Mouse (Mus musculus): ENCODE data around the gene Adamts17. TPM values are rescaled to one million over a fixed set of nuclear protein-coding genes. Genes with fewer than 3 reads are reported as not detected.

Gene Adamts17
- total RNA-seq, 2 experiments from 2014 or later: 0.44 to 0.56 TPM

DNA sequence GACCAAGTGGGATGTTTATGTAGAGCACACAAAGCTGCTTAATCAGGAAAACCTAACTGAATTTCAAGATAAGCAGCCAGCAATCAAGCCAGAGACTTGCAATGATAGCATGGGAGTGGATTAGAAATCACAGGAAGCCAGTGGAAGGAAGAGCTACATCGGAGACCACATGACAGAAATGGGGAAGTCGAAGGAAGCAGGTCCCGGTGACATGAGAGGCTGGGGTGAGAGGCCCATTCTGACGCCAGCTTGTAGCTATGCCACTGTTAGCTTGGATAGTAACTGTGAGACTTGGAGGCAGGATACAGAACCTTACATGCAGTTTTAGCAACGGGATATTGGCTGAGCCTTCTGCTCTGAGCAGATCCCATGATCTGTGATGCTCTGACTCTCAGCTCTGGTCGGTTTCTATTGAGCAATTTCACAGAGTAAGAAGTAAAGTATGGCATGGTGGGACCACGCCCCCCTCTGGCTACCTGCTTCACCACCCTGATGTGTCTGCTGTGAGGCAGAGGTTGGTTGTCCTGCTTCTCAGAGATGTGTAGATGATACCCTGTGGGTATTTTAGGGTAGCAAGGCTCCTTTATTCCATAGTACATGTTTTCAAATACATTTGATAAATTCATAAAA lies 211.7 kb downstream of the Adamts17 start:
- intact Hi-C loops (cut with DNase I): no loop called here

DNA sequence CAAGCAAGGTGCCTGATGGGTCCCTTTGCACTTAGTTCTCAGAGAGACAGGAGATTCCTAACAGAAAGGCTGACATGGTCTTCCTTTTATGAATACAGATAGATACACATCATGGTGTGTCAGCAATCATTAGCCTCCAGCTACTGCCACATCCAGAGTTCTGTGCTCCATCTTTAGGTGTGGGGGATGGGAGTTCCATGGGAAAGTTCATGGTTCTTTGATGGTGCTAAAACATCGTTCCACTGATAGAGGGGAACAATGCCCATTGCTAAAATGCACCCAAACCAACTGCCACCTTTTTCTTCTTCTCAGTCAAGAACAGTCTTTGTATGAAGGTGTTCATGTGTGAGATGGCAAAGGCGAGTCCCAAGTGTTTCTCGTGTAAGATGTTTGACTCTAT lies 215.3 kb downstream of the Adamts17 start:
- intact Hi-C loops (cut with DNase I): no loop called here

More for the DNA sequence above, 211.7 kb downstream of the Adamts17 start:
- no peak for DNase-seq

DNA sequence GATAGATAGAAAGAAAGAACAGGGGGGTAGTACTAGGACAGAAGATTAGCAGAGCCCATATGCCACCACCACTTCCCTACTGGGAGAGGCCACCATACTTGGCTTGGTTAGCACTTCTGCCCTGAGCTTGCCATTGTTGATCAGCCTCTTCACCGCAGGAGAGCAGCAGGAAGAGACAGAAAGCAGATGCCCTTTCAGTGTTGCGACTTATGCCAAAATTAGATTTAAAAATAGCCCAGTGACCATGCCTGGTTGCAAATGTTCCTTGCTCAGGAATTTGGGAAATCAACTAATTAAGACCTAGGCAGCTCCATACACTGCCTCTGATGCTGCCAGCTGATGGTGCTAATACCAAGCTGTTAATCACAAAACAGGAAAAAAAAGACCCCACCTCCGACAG lies 216.0 kb downstream of the Adamts17 start:
- intact Hi-C loops (cut with DNase I): no loop called here
- no peak for DNase-seq

More for the DNA sequence above, 215.3 kb downstream of the Adamts17 start:
- DNase-seq: no peak

DNA sequence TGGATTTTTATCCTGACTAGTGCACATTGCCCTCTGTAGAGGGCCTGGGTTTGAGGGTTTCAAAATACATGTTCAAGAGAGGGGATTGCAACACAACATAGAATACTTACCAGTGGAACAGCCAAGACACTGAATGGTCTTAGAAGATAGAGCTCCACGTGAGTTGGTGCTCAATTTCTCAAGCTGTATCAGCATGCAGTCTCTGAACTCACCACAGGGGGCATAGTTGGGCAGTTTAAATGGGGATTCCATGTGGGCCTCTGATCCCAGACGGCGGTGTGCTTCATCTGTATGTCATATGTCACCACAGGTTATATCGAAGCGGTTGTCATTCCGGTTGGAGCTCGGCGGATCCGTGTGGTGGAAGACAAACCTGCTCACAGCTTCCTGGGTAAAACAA lies 222.2 kb downstream of the Adamts17 start:
- intact Hi-C loops (cut with DNase I): no loop called here
- DNase-seq: peak; percentile 16 to 21

DNA sequence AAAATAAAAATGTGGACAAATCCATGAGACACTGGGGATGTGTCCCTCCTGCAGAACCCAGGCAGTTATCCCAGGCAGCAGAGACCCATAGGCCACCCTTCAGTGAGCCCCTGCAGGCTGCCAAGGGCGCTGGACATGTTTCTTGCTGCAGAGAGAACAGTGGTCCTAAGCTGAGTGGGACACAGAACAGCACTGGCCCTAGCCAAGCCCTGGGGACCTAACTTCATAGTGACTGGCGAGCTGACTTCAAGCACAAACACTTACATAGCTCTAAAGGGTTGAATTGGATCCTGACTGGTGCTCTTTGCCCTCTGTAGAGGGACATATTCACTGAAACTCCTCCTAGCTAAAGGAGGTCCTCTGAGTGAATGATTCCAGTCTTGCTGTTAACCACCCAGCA lies 223.0 kb downstream of the Adamts17 start:
- DNase-seq: no peak
- intact Hi-C loops (cut with DNase I): no loop called here

DNA sequence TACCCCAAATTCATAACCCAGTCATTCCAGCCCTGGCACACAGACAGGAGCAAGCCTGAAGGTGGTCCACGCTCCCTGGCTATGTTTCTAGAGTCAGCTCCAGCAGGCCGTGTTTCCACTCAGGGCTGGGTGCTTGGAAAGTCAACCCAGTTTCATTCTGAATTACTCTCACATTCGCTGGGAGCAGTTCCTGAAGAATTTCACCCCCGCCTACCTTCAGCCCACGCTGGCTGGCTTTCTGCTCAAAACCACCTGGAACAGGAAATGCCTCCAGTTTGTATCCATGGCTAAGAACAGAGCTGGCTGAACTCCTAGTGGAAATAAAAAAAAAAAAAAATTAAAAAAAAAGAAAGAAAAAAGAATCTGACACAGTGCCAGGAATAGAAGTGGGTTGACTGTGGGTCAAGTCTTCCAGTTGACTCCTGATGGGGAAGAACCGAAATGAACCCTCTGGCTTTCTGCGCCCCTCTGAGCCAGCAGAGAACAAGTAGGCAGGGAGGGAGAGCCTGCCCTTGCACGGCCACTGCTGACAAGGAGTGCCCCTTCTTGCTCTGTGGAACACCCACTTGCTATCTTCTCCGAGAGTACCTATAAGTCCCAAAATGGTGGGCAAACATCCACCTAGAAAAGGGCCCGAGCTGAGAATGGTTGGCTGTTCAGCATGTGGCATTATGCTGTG lies 225.2 kb downstream of the Adamts17 start:
- intact Hi-C loops (cut with DNase I): no loop called here
- DNase-seq: peak; percentile 20 to 36

DNA sequence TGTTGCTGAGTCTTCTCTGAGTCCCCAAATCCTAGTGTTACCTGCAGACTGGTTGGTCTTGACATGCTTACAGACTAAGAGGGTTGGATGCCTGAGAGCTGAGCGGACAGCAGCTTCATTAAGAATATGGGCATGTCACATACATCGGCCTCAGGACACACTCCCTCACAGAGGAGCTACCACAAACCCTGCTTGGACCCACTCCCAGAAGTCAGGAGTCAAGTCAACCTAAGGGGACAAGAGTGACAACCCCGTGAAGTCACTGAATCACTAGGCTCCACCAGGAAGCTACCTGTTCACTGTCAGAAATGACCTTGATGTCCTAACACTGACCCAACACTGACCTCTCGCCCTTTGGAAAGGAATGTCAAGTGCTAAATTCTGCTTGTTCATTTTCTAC lies 226.1 kb downstream of the Adamts17 start:
- no peak for DNase-seq
- intact Hi-C loops (cut with DNase I): no loop called here

DNA sequence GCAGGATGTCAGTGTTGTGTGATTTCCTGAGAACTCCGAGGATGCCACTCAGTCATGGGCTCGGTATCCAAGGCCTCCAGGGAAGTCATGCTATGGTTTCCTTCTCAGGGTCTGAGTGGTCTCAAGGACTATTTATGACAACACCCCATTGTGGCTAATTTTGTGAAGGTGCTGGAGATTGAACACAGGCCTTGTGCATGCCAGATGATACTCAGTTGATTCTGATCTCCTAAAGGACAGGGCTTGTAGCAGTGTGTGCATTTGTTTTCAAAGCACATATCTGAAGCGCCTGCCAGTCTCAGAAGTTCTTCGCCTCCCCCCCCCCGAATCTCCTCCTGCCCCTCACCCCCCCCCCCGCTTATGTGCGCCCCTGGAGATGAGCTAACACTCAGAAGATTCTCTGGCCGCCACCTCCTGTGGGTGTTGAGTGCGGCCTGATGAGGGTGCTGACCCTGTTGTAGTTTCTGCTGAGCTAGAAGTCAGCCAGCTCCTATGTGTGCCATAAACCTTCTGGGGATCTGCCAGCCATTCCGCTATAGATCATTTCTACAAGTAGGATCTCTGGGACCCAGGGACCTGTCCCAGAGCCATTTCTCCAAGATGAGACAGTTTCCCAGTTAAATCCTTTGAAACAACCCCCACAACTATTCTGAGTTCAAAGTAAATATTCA lies 232.6 kb downstream of the Adamts17 start:
- intact Hi-C loops (cut with DNase I): no loop called here
- no peak for DNase-seq

DNA sequence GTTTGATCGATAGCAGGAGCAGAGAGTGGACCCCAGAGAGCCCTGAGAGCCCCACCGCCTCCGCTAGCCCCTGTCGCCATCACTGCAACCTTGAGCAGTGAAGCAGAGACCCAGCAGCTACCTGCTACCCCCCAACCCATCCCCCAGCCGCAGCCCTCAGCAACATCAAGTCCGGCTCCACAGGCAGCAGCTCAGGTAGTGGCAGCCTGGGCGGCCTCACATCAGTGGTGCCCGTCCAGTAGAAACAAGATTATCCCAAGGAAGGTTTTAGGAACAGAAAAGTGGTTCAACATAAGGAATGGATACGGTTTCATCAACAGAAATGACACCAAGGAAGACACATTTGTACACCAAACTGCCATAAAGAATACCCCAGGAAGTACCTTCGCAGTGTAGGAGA lies 243.2 kb downstream of the Adamts17 start:
- DNase-seq: no peak
- intact Hi-C loops (cut with DNase I): no loop called here

DNA sequence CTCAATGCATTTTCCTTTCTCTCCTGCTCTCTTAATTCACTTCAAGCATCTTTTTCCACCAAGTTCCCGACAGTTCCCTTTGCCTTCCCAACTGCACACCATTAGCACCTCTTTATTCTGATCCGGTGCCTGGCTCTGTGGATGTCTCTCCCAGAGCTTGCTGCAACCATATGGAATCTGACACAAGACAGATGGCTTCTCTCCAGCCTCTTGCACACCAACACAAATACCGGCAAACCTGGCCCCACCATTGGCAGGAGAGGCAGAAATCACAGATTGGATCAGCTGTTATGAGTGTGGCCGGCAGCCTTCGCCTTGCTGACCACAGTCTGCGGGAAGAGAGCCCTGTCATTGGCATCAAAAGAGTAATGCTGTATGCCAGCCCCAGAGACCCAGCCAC lies 248.2 kb downstream of the Adamts17 start:
- no peak for DNase-seq
- intact Hi-C loops (cut with DNase I): no loop called here

DNA sequence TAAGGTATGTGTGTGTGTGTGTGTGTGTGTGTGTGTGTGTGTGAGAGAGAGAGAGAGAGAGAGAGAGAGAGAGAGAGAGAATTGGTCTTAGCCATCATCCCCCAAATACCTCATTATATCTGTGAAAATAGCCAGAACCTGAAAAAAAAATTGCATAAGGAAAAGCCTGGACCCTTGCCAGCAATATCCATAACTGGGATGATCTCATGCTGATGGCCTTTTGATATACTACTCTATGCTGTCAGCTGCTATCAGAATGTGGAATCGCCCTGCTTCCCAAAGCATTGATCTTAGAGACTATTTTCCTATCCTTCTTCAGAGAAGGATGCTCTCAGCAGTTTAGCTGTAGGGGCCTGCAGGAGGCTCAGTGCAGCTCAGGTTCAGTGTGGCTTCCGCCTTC lies 257.6 kb downstream of the Adamts17 start:
- no peak for DNase-seq
- intact Hi-C loops (cut with DNase I): no loop called here

DNA sequence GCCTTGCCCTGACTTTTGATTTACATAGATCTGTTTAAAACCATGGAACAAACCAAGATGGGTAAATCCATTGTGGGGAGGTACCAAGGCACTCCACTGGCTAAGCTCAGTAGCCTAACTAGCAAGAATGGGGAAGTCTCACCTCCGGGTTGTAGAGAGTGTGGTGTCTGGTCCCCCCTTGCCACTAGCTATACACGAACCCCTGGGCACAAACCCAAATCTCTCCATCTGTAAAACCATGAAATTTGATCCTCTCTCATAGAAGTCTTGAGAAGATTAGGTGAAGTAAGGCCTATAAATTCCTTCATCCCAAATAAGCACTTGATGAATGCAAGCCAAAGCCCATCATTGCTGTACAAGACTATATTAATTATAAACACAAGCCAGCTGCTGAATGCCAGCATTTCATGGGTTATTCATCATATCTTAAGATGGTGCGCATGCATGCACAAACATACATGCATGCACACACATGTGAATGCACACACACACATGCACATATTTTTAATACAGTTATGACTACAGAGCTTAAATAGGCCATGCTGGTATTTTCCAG lies 262.0 kb downstream of the Adamts17 start:
- DNase-seq: no peak
- intact Hi-C loops (cut with DNase I): no loop called here

DNA sequence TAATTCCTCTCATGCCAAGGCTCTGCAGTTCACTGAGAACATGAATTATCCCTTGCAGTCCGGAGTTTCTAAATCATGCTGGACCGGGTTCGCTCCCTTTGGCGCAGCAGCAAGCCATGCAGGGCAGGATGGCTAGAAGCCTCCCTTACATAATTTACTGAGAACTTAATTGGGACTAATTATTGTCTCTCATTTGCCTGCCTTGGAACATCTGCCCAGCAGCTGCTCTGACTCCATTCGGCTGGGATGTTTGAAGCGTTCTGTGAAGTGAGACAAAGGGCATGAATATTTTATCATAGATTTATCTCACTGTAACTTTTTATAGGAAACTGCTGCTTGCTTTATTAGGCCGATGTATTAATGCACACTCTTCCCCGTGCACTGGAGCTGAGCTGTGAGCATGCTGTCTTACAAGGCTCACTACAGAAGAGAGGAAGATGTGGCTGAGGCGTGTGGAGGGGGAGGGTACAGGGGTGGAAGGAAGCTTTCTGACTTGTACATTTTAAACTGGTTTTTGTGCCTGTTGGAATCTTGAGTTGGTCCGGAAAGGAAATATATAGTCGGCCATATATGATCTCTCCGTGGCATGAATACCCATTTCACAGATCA lies 271.1 kb downstream of the Adamts17 start:
- DNase-seq: no peak
- intact Hi-C loops (cut with DNase I): no loop called here

DNA sequence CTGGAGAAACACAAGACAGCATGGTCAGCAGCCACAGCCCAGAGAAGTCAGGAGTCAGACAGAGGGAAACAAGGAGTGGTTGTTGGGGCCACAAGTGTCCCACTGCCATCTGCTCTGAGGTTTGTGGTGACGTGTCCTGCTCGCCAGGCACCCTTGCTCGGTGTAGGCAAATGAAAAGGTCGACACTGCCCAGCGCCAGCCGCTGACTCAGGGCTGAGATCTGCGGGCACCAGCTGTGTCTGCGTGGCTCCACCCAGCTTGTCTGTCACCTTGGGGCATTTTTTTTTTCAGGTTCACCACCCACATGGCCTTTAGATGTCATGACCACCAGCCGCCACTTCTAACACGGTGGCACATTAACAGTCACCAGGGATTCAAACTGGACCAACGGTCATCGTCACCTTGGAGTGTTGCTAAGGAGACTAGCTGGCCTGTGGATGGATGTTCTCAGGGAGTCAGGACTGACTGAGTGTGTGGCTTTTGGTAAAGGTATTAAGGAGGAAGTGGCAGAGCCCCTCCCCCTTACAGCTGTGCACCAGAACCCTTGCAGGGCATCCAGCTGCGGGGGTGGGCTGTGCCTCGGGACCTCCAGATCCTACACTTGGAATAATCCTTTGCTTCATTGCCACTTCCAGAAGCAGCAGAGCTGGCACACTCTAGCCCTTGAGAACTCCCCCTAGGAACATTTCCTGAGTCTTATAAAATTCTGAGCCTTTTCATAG lies 273.1 kb downstream of the Adamts17 start:
- DNase-seq: peak in 1 of 2 experiments; percentile 9

DNA sequence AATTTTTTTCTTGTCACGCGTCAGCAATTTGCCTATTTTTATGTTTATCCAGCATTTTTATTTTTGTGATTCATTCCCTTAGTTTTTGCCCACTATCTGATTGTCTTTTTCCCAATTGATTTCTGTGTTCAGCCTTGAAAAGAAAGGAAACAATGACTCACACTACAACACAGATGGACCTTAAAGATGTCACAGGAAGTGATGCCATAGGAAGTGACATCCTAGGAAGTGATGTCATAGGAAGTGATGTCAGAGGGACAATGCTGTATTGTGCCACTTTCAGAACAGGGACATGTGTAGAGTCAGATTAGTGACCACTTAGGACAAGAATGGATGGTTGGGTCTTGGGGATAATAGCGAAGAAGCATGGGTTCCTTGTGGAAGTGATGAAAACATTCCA lies 274.5 kb downstream of the Adamts17 start:
- DNase-seq: no peak
- intact Hi-C loops (cut with DNase I): no loop called here

More for the DNA sequence above, 273.1 kb downstream of the Adamts17 start:
- intact Hi-C loops (cut with DNase I): no loop called here

DNA sequence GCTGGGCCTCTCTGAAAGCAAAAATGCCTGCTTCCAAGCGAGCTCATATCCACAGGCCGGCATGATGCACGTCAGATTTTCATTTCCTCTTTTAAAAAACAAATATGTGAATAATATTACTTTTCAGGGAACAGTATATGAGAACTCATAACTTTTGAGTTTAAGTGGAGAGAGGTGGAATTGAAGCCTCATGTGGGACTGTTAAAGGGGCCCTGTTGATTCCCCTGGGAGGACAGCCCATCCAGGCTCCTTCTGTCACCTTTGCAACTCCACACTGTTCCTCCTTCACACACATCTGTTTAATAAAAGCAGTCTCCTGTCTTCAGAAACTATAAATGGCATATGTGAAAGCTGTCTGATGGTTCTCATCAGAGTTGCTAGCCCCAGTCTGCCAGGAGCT lies 275.5 kb downstream of the Adamts17 start:
- DNase-seq: no peak
- intact Hi-C loops (cut with DNase I): no loop called here

DNA sequence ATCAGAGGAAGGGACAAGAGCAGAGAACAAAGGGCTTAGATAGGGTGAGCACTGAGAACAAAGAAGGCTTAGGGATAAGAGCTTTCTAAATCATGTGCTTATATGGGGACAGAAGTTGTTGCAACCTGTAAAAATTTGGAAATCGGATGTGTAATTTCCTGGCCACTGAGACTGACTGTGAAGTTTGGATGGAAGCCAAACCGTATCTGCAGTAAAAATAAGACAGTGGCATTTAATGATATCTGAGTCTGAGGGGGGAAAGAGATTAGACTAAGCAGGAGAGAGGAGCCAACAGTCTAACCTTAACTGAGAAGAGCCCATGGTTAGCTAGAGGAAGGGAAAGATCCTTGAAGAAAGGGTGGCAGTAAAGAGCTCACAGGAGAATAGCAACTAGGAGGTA lies 295.6 kb downstream of the Adamts17 start:
- DNase-seq: no peak
- intact Hi-C loops (cut with DNase I): no loop called here

DNA sequence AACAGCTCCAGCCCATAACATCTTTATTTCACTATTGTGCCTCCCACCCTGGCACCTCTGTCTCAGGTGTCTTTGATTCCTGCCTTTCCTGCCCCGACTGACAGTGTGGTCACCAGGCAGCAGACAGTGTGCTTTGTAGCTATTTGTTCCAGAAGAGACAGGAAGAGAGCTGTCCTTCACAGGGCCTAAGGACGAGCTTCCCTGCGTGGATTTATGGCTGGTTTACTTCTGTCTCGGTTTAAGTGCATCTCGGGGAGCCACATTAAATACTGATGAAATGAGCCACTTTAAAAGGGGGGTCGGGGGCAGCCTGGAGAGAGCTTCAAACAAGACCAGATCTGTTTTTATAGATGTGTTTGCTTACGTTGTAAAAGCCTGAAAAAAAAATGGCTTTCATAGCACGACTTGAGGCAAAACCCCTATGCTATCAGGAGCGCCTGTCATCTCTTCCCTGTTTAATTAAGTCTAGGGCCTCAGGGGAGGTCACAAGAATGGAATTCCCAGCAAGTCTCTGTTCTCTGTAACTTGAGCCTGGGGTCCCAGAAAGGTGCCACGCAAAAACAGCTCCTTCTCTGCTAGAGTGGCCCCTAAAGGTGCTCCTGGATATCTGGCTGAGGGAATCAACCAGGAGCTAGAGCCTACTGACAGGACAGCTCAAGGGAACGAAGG lies 302.9 kb downstream of the Adamts17 start:
- no peak for DNase-seq
- intact Hi-C loops (cut with DNase I): no loop called here

DNA sequence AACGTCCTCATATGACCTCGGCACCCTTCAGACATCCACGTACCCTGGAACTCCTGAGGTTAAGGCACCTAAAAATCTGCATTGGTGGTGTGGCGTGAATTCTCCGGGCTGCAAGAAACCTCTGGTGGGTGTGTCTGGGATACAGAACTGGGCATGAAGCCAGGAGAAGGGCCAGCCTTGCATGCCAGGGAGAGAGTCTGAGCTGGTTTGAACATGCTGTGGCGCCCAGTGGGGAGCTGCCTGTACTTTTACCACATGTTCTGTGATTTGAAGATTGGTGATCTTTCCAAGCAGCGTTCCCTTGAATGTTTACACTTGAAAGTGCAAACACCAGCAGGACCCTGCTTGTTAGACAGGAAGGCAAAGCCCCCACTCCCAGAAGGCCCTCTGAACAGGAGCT lies 306.2 kb downstream of the Adamts17 start:
- intact Hi-C loops (cut with DNase I): no loop called here
- DNase-seq: no peak

DNA sequence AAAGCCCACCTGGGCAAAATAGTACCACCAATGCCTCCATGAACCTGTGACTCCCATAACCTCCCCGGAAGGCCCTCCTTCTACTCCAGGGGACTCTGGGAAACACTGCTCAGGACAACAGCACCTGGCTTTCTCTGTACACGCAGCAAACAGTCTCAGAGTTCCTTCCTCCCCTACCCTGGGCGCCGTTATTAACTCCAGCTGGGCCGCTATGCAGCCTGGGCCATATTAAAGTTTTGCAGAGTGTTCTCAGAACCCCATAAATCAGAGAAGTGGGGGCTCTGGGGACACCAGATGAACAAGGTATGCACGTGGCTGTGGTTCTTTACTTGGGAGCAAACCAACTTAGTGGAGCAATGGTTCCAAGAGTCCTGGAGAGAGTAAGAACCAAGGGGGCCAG lies 306.6 kb downstream of the Adamts17 start:
- no peak for DNase-seq
- intact Hi-C loops (cut with DNase I): no loop called here
